Mouse (Mus musculus) forebrain, embryonic 11.5 days (tissue): ENCODE results near the gene Gm27021. TPM values are rescaled to one million over a fixed set of nuclear protein-coding genes. Genes with fewer than 3 reads are reported as not detected.

Experiments
- ATAC-seq: fragments of 200-750 bp; cut with Nextera tagmentation; replicated peaks from 2 replicates; pipeline ENCODE4 v1.8.0; 2017; ENCODE audit warnings: moderate TSS enrichment; ENCODE audit not compliant: low FRiP score
- DNase-seq: peaks from one replicate; pipeline ENCODE4 v3.0.0-alpha.2; 2017; ENCODE audit warnings: low spot score
- H3K27ac ChIP-seq: fragments of 300-500 bp; sonication (generic); 2 replicates; pipeline ENCODE4 v1.5.1; 2014; ENCODE audit warnings: low read depth, low read length
- H3K27me3 ChIP-seq: fragments of 300-500 bp; sonication (generic); 2 replicates; pipeline ENCODE4 v1.6.1; 2014; ENCODE audit warnings: mild to moderate bottlenecking, low read length, mixed read lengths; ENCODE audit not compliant: control insufficient read depth, insufficient read depth
- H3K36me3 ChIP-seq: fragments of 300-500 bp; sonication (generic); 2 replicates; pipeline ENCODE4 v1.6.1; 2014; ENCODE audit warnings: mild to moderate bottlenecking, low read length, moderate library complexity, mixed read lengths; ENCODE audit not compliant: control insufficient read depth, insufficient read depth
- H3K4me1 ChIP-seq: fragments of 300-500 bp; sonication (generic); replicated peaks from 2 replicates; pipeline ENCODE4 v1.6.1; 2014; ENCODE audit warnings: low read length, mixed read lengths; ENCODE audit not compliant: control insufficient read depth, insufficient read depth
- H3K4me2 ChIP-seq: fragments of 300-500 bp; sonication (generic); 2 replicates; pipeline ENCODE4 v1.6.1; 2014; ENCODE audit warnings: low read depth, mild to moderate bottlenecking, low read length, moderate library complexity, mixed read lengths; ENCODE audit not compliant: severe bottlenecking
- H3K4me3 ChIP-seq: fragments of 300-500 bp; sonication (generic); 2 replicates; pipeline ENCODE4 v1.5.1; 2014; ENCODE audit warnings: low read depth, low read length
- H3K9ac ChIP-seq: fragments of 300-500 bp; sonication (generic); 2 replicates; pipeline ENCODE4 v1.6.1; 2014; ENCODE audit warnings: low read length
- H3K9me3 ChIP-seq: fragments of 300-500 bp; sonication (generic); 2 replicates; pipeline ENCODE4 v1.6.1; 2016; ENCODE audit warnings: low read length, mixed read lengths; ENCODE audit not compliant: control insufficient read depth
- WGBS: fragments of 180-500 bp; shearing (Covaris S2); extraction: QIAGEN DNeasy Blood & Tissue Kit; methylation state at CpG from one replicate; pipeline ENCODE4 v1.1.7; 2014; 5-methylcytosine and 5-hydroxymethylcytosine counted together
- polyA plus RNA-seq: library from polyadenylated mRNA; unstranded; fragments of >200 nt; fragmentation: Nextera tagmentation; extraction: Ambion mirVana; gene quantifications from 2 replicates; pipeline ENCODE4 v1.2.1, GENCODE M21; 2014

Gm27021 gene
- 3.3 and 3.5 TPM in 2 replicates for polyA plus RNA-seq

DNA sequence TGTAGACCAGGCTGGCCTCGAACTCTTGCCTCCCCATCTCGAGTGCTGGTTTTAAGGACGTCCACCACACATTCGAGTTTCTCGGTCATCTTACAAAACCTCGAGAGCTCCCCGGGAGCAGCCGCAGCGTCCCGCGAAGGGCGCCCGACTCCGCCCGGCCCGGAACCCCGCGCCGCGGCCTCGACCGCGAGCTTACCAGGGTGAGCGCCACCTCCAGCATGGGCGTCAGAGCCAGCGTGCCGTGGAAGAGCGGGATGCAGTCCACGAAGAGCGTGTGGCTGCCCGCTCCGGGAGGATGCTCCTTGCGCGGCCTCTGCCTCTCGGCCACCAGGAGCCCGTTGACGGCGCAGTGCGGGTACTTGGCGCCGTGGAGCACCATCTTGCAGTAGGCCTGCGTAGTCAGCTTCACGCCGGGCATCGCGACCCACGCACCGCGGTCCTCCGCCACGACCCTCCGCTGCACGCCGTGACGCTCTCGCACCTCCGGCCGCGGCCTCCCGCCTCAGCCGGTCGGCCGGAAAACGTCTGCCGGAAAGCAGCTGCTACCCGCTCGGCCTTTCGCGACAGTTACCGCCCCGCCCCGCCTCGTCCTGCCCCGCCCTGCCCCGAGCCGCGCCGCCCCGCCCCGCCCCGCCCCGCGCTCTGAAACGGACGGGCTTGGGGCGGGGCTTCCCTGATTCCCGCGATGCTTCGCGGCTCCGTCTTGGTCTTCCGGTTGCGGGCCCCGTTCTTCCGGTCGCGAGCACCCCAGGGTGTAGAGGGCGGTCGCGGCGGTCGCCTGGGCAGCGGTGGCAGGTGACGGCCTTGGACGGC, at the start of gene Gm27021, which contains the start of gene Cox4i1:
TSS of gene Gm27021 (minus strand) at position 519 of the 813 bp plus-strand sequence.
TSS of gene Cox4i1 (plus strand) at position 662 of the 813 bp plus-strand sequence.
- under 1% methylated on average over 92 of the region's 105 CpGs for WGBS
- H3K36me3 ChIP-seq = peaks cover 7% of the 10 kb centered on the region
- ATAC-seq = peak; percentile 93
- peak within 1 kb of the TSS; percentile 54 for H3K27ac ChIP-seq
- H3K4me3 ChIP-seq = peak within 1 kb of the TSS; percentile 69
- peaks cover 9% of the 10 kb centered on the region for H3K4me1 ChIP-seq
- no peaks in the 10 kb centered on the region for H3K27me3 ChIP-seq
- peak within 1 kb of the TSS; percentile 94 for H3K9ac ChIP-seq
- peak within 1 kb of the TSS; percentile 62 for H3K4me2 ChIP-seq
- DNase-seq = peak; percentile 99
- H3K9me3 ChIP-seq = no peaks in the 10 kb centered on the region

DNA sequence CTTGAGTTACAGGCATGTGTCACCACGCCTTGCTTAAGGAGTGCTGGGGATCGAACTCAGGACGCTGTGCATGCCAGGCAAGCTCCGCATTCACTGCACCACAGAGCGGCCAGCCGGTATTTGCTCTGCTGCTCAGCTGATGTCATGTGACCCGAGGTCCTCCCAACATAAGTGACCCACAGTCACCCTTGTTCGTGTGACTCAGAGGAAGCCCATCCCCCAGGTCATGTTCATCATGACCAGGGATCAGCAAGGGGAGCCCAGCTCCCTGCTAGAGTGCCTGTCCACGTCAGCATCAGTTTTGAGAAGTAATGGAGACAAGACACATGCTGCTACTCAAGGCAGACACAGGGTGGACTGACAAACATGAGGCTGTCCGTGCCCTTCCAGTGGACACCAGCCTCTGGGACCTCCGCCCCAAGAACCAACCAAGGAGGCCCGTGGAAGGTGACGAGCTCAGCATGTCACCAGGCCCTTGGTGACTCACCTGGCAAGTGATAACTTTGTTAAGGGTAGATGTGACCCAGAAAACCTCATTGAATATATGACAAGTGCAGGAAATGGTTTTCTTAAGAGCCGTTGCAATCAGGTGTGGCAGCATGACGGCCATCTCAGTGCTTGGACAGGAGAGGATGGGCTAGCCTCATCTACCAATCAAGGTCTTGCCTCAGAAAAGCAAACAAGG, 48.3 kb upstream of the Gm27021 start:
- H3K27me3 ChIP-seq = no peaks in the 10 kb centered on the region
- no peak overlapping the region for H3K9ac ChIP-seq
- H3K4me1 ChIP-seq = no peaks in the 10 kb centered on the region
- H3K9me3 ChIP-seq = no peaks in the 10 kb centered on the region
- H3K27ac ChIP-seq = no peak overlapping the region
- H3K4me2 ChIP-seq = no peak overlapping the region
- DNase-seq (no peak), ATAC-seq (no peak)
- 83% methylated on average over 15 of the region's 15 CpGs for WGBS
- H3K4me3 ChIP-seq = no peak overlapping the region
- no peaks in the 10 kb centered on the region for H3K36me3 ChIP-seq

DNA sequence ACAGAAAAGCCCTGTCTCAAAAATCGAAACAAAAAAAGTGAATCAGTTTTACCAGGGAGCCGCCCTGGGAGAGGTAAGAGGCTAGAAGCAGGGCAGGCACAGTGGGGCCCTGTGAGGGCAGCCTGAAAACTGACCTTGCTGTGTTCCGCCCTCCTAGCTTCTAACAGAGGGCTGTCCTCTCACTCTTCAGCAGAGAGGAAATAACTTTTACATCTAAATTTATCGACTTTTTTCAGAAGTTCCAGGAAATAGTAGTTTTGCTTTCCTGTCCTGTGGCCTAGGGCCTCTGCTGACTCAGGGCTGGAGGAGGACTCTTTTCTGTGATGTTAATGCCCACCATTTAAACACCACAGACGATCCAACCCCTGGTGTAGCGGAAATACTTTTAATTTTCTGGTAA, 47.3 kb upstream of the Gm27021 start:
- no peak for ATAC-seq
- 78% methylated on average over 6 of the region's 6 CpGs for WGBS

DNA sequence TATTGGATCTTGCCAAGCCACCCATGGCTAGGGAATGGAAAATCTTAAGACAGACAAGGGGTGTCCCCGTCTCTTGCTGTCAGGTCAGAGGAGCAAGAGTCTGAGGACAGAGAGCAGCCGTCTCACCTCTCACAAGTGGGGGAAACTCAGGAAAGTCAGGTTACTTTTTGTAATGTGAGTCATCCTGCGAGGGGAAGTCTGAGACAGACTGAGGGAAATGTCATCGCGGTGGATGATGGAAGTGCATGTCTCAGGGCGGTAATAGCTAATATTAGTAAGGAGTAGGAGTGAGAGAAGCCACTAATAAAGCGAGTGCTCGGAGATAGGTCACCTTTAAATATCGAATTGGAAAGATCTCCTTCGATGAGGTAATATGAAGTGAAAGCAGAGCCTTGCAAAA, 41.3 kb upstream of the Gm27021 start:
- no peak overlapping the region for H3K9ac ChIP-seq
- H3K27me3 ChIP-seq = no peaks in the 10 kb centered on the region
- H3K4me2 ChIP-seq = no peak overlapping the region
- no peaks in the 10 kb centered on the region for H3K9me3 ChIP-seq
- DNase-seq = no peak
- 88% methylated on average over 10 of the region's 10 CpGs for WGBS
- no peak for ATAC-seq
- H3K27ac ChIP-seq = no peak overlapping the region
- H3K36me3 ChIP-seq = no peaks in the 10 kb centered on the region
- no peaks in the 10 kb centered on the region for H3K4me1 ChIP-seq
- H3K4me3 ChIP-seq = no peak overlapping the region

More for the DNA sequence above, 47.3 kb upstream of the Gm27021 start:
- H3K36me3 ChIP-seq = no peaks in the 10 kb centered on the region
- no peak overlapping the region for H3K4me2 ChIP-seq
- H3K27me3 ChIP-seq = no peaks in the 10 kb centered on the region
- no peak for DNase-seq
- no peak overlapping the region for H3K4me3 ChIP-seq
- no peaks in the 10 kb centered on the region for H3K9me3 ChIP-seq
- H3K27ac ChIP-seq = no peak overlapping the region
- no peaks in the 10 kb centered on the region for H3K4me1 ChIP-seq
- no peak overlapping the region for H3K9ac ChIP-seq

GRCm38 (mm10) chr8:120706193-120706592, 38.3 kb upstream of the Gm27021 start:
- DNase-seq = no peak
- WGBS = 88% methylated on average over 3 of the region's 3 CpGs
- H3K27ac ChIP-seq = no peak overlapping the region

GRCm38 (mm10) chr8:120705163-120705562, 37.3 kb upstream of the Gm27021 start:
- ATAC-seq (no peak), DNase-seq (no peak)
- H3K4me2 ChIP-seq = no peak overlapping the region
- H3K27ac ChIP-seq = no peak overlapping the region
- H3K4me3 ChIP-seq = no peak overlapping the region
- H3K27me3 ChIP-seq = no peaks in the 10 kb centered on the region
- WGBS = 91% methylated on average over 15 of the region's 15 CpGs
- H3K36me3 ChIP-seq = no peaks in the 10 kb centered on the region
- no peak overlapping the region for H3K9ac ChIP-seq
- H3K4me1 ChIP-seq = no peaks in the 10 kb centered on the region
- no peaks in the 10 kb centered on the region for H3K9me3 ChIP-seq

More at GRCm38 (mm10) chr8:120706193-120706592, 38.3 kb upstream of the Gm27021 start:
- H3K27me3 ChIP-seq = no peaks in the 10 kb centered on the region
- no peaks in the 10 kb centered on the region for H3K9me3 ChIP-seq
- no peak overlapping the region for H3K9ac ChIP-seq
- ATAC-seq = no peak
- no peak overlapping the region for H3K4me2 ChIP-seq
- H3K4me1 ChIP-seq = no peaks in the 10 kb centered on the region
- H3K36me3 ChIP-seq = no peaks in the 10 kb centered on the region
- no peak overlapping the region for H3K4me3 ChIP-seq

DNA sequence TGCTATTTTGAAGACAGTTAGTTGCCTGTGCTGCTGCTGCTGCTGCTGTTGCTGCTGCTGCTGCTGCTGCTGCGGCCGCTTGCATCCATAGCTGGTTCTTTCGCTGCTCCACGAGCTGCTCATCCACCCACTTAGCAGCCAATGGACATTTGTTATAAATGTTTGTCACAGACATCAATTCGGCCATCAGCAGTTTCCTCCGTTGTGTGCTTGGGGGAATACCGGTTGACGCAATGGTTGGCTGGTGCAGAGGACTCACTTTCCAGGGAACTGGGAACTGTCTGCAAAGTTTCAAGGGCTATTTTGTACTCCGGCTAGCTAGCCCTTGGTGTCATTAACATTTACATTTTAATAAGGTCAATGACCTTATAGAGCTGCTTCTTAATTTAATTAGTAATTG, 36.3 kb upstream of the Gm27021 start:
- no peak for ATAC-seq
- Histone ChIP-seq H3K9ac (no peak overlapping the region), H3K27ac (no peak overlapping the region), H3K36me3 (no peaks in the 10 kb centered on the region), H3K4me1 (no peaks in the 10 kb centered on the region), H3K9me3 (no peaks in the 10 kb centered on the region), H3K4me3 (no peak overlapping the region), H3K4me2 (no peak overlapping the region), H3K27me3 (no peaks in the 10 kb centered on the region)
- no peak for DNase-seq
- 81% methylated on average over 9 of the region's 9 CpGs for WGBS

- Histone ChIP-seq H3K9me3 (no peaks in the 10 kb centered on the region), H3K4me3 (no peak overlapping the region), H3K9ac (no peak overlapping the region), H3K27me3 (no peaks in the 10 kb centered on the region), H3K36me3 (no peaks in the 10 kb centered on the region), H3K4me1 (no peaks in the 10 kb centered on the region), H3K4me2 (no peak overlapping the region), H3K27ac (no peak overlapping the region)
- no peak for DNase-seq
- no peak for ATAC-seq
- WGBS = 79% methylated on average over 19 of the region's 19 CpGs
These were observed 34.0 kb upstream of the Gm27021 start for GRCm38 (mm10) chr8:120701758-120702465.
